Mouse (Mus musculus) kidney, adult 2 months (tissue): Measurements from ENCODE around the gene Chrm4.

ENCODE experiments used
- CTCF ChIP-seq: fragments of 200-500 bp; conservative IDR thresholded peaks from 2 replicates; pipeline ENCODE4 v1.5.1; 2011; ENCODE audit warnings: low read depth, mild to moderate bottlenecking, control low read depth, low read length, moderate library complexity, mixed read lengths; ENCODE audit not compliant: insufficient read depth, insufficient read length
- POLR2A ChIP-seq: fragments of 200-500 bp; IDR thresholded peaks from one replicate; pipeline ENCODE4 v1.6.1; 2011; ENCODE audit warnings: low read depth, low read length, control low read depth

- TF ChIP-seq CTCF (no peak), POLR2A (no peak)
These were observed 6.4 kb downstream of the Chrm4 start for GRCm38 (mm10) chr2:91933471-91933870.
